Mouse (Mus musculus) midbrain, embryonic 12.5 days (tissue): ENCODE measurements around the gene Shf. TPM values are rescaled to one million over a fixed set of nuclear protein-coding genes. Genes with fewer than 3 reads are reported as not detected.

ENCODE experiments used
- ATAC-seq: fragments of 200-750 bp; cut with Nextera tagmentation; 2 replicates; pipeline ENCODE4 v1.8.0; 2017; ENCODE audit warnings: low read depth, moderate TSS enrichment, moderate library complexity; ENCODE audit not compliant: low FRiP score
- H3K27ac ChIP-seq: fragments of 300-500 bp; sonication (generic); replicated peaks from 2 replicates; pipeline ENCODE4 v1.5.1; 2016; ENCODE audit warnings: mild to moderate bottlenecking
- H3K27me3 ChIP-seq: fragments of 300-500 bp; sonication (generic); 2 replicates; pipeline ENCODE4 v1.6.1; 2016; ENCODE audit warnings: mild to moderate bottlenecking
- H3K36me3 ChIP-seq: fragments of 300-500 bp; sonication (generic); 2 replicates; pipeline ENCODE4 v1.6.1; 2016
- H3K4me1 ChIP-seq: fragments of 300-500 bp; sonication (generic); 2 replicates; pipeline ENCODE4 v1.6.1; 2016
- H3K4me2 ChIP-seq: fragments of 300-500 bp; sonication (generic); replicated peaks from 2 replicates; pipeline ENCODE4 v1.6.1; 2016; ENCODE audit warnings: mild to moderate bottlenecking, moderate library complexity
- H3K4me3 ChIP-seq: fragments of 300-500 bp; sonication (generic); 2 replicates; pipeline ENCODE4 v1.5.1; 2016; ENCODE audit warnings: mild to moderate bottlenecking
- H3K9ac ChIP-seq: fragments of 300-500 bp; sonication (generic); replicated peaks from 2 replicates; pipeline ENCODE4 v1.6.1; 2016; ENCODE audit warnings: mild to moderate bottlenecking, moderate library complexity
- H3K9me3 ChIP-seq: fragments of 300-500 bp; sonication (generic); 2 replicates; pipeline ENCODE4 v1.6.1; 2016; ENCODE audit warnings: mild to moderate bottlenecking
- WGBS: fragments of 180-500 bp; shearing (Covaris S2); methylation state at CpG from one replicate; pipeline ENCODE4 v1.1.7; 2016; 5-methylcytosine and 5-hydroxymethylcytosine counted together
- polyA plus RNA-seq: library from polyadenylated mRNA; unstranded; fragments of >200 nt; fragmentation: Nextera tagmentation; extraction: Ambion mirVana; gene quantifications from 2 replicates; pipeline ENCODE4 v1.2.1, GENCODE M21; 2016

Gene Shf
- polyA plus RNA-seq, 1 experiment from 2014 or later, result 9.2 TPM

DNA sequence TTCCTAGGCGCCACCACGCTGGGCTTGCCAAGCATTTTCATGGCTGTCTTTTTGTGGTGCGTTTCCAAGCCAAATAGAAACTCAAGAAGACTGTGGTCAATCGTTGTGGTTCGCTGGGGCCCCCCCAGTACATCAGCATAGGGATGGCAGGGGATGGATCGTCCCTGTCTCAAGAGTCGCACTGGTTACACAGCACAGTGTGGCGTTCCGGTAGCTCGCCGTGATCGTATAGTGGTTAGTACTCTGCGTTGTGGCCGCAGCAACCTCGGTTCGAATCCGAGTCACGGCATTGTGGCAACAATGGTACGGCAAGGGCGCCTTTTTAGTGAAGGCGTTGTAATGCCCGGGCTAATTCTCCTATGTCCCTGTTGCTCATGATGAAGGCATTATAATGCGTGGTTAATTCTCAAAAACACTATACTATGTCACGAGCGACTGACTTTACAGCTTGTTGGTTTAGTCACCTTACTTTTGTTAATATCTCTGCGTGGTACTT lies 8.8 kb upstream of the Shf start:
- Histone ChIP-seq H3K27ac (peak overlapping the region; percentile 90), H3K4me1 (peaks cover 7% of the 10 kb centered on the region; the same call in 1 of the 2 replicates), H3K9me3 (no peaks in the 10 kb centered on the region), H3K4me3 (peak overlapping the region; percentile 61), H3K36me3 (no peaks in the 10 kb centered on the region), H3K9ac (peak overlapping the region; percentile 65), H3K27me3 (no peaks in the 10 kb centered on the region), H3K4me2 (peak overlapping the region; percentile 45)
- WGBS, result 1% methylated on average over 26 of the region's 26 CpGs
- peak; percentile 81 for ATAC-seq

DNA sequence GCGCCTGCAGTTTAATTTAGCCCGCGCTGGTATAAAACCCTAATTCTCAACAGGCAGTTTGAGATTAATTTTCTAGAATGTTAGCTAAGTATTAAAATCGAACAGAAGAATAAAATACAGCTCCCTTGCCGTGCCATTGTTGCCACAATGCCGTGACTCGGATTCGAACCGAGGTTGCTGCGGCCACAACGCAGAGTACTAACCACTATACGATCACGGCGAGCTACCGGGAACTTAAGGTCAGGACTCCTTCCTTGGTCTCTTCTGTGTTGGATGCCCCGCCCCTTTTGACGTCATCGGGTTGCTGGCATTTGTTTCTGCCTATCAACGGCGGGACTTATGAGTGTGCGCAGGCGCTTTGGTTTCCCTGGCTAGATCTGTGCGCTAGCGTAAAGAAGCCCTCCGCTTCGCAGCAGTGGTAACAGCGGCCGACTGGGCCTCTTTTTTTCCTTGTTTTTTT lies 8.3 kb upstream of the Shf start:
- ATAC-seq, result peak; percentile 89
- Histone ChIP-seq H3K4me1 (peaks cover 7% of the 10 kb centered on the region; the same call in 1 of the 2 replicates), H3K9me3 (no peaks in the 10 kb centered on the region), H3K9ac (peak overlapping the region; percentile 65), H3K4me2 (peak overlapping the region; percentile 45), H3K36me3 (no peaks in the 10 kb centered on the region), H3K27ac (peak overlapping the region; percentile 90), H3K4me3 (peak overlapping the region; percentile 61), H3K27me3 (0 out of 2 replicates have a peak, but pooled peaks cover under 1% of the 10 kb centered on the region)
- under 1% methylated on average over 28 of the region's 28 CpGs for WGBS

DNA sequence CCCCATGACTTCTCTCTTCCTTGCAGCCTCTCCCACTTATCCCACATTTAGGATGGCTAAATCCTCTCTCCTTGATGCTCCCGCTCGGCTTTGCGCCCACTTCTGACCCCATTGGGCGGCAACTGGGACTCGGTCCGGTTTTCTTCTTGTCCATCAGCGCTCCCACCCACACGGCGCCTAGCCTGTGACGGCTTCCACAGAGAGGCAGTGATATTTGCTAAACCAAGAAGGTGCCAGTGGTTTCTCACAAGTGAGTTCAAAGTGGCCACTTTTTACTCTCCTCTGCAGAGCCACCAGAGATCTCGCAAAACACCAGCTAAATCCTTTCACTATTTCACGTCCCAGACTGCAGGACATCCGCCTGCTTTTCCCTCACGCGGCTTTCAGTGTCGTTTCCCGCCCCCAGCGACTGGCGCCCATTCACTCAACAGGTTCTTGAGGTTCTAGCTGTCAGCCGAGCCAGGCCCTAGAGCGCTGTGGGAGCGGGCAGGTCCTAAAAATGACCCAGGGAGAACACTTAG lies 7.1 kb upstream of the Shf start:
- H3K9ac ChIP-seq, result peak overlapping the region; percentile 69

DNA sequence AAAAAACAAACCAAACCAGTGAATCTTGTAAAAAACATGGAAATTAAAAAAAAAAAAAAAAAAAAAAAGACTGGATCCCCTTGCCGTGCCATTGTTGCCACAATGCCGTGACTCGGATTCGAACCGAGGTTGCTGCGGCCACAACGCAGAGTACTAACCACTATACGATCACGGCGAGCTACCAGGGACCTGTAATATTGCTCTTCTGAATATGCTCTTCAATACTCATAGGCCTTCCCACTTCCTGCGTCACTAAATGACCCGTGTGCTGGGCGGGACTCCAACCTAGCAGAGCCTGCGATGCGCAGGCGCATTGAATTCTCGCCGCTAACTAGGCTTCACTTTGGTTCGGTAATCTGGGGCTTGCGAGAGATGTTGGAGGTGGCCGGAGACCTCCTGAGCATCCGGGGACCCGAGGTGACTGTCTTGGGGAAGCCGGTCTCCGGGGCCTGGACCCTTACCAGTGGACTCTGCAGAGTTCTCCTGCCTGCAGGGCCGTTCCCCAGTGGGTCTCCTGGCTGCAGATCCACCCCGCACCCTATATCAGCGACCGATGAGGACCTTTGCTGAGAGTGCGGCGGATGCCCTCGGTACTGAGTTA lies 6.5 kb upstream of the Shf start:
- Histone ChIP-seq H3K4me1 (peaks cover 4% of the 10 kb centered on the region; the same call in 1 of the 2 replicates), H3K27me3 (peaks cover 14% of the 10 kb centered on the region), H3K4me3 (peak overlapping the region; percentile 61), H3K9ac (peak overlapping the region; percentile 69), H3K9me3 (no peaks in the 10 kb centered on the region), H3K4me2 (peak overlapping the region; percentile 74), H3K27ac (peak overlapping the region; percentile 88), H3K36me3 (no peaks in the 10 kb centered on the region)
- WGBS, result under 1% methylated on average over 32 of the region's 32 CpGs
- peak; percentile 84 for ATAC-seq

More for the DNA sequence above, 7.1 kb upstream of the Shf start:
- H3K27ac ChIP-seq, result peak overlapping the region; percentile 88
- H3K9me3 ChIP-seq, result no peaks in the 10 kb centered on the region
- H3K4me2 ChIP-seq, result peak overlapping the region; percentile 74
- peak overlapping the region; percentile 61 for H3K4me3 ChIP-seq
- H3K27me3 ChIP-seq, result peaks cover 8% of the 10 kb centered on the region; the same call in 1 of the 2 replicates
- under 1% methylated on average over 22 of the region's 22 CpGs for WGBS
- ATAC-seq, result 0 out of 2 replicates have a peak, but pooled peaks have one; percentile 2
- H3K36me3 ChIP-seq, result no peaks in the 10 kb centered on the region
- peaks cover 7% of the 10 kb centered on the region; the same call in 1 of the 2 replicates for H3K4me1 ChIP-seq

DNA sequence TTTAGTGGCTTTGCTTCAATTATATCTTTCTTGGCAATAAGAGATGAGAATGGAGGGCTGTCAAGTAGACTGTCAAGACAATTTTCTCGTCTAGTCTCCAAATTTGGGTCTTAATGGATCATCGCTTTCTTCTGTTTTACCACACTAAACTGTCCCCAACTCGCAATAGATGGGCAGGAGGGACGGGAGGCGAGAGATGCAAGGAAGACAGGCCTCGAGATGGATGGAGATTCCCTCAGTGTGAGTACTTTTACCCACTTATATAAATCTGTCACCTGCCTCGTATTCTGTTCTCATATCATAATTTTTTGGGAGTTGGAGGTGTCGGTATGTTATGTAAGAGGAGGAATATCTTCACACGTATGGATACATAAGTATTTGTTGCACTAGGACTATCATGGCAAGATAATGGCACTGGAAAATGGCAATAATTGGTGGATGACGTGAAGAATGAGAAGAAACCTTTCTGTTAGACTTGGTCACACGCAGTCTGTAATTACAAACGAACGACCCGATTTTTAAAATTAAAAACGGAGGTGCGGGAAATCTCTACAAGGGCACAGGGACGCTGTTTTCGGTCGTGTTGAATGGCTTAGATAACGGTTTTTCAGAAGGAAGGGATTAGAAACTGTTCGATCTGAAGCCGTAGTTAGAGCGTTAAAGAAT lies 5.8 kb upstream of the Shf start:
- H3K9ac ChIP-seq, result peak overlapping the region; percentile 41; the same call in 1 of the 2 replicates
- peak overlapping the region; percentile 44 for H3K4me2 ChIP-seq
- no peaks in the 10 kb centered on the region for H3K36me3 ChIP-seq
- H3K4me1 ChIP-seq, result peaks cover 8% of the 10 kb centered on the region; the same call in 1 of the 2 replicates
- ATAC-seq, result no peak
- H3K27me3 ChIP-seq, result peaks cover 20% of the 10 kb centered on the region
- WGBS, result 18% methylated on average over 23 of the region's 23 CpGs
- H3K27ac ChIP-seq, result no peak overlapping the region
- no peaks in the 10 kb centered on the region for H3K9me3 ChIP-seq
- H3K4me3 ChIP-seq, result peak overlapping the region; percentile 61

DNA sequence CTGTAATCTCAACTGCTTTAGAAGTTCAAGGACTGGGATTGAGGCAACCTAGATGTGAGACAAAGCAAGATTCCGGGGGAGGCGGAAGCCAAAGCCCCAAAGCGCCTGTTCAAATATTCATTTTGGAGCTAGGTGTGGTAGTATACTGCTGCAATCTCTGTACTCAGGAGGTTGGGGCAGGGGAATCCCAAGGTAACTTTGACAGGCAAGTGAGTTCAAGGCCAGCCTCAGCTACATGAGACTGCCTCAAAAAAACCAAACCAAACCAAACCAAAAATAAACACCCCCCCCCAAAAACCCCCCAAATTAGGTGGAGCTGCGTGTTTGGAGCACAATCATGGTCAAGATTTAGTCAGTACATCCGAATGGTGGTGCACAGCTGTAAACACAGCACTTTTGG lies 5.0 kb upstream of the Shf start:
- H3K9ac ChIP-seq, result no peak overlapping the region
- 83% methylated on average over 5 of the region's 5 CpGs for WGBS
- H3K27ac ChIP-seq, result no peak overlapping the region
- peaks cover 20% of the 10 kb centered on the region for H3K27me3 ChIP-seq
- no peak overlapping the region for H3K4me2 ChIP-seq
- H3K4me3 ChIP-seq, result no peak overlapping the region
- ATAC-seq, result no peak
- no peaks in the 10 kb centered on the region for H3K9me3 ChIP-seq
- no peaks in the 10 kb centered on the region for H3K36me3 ChIP-seq
- peaks cover 13% of the 10 kb centered on the region for H3K4me1 ChIP-seq

DNA sequence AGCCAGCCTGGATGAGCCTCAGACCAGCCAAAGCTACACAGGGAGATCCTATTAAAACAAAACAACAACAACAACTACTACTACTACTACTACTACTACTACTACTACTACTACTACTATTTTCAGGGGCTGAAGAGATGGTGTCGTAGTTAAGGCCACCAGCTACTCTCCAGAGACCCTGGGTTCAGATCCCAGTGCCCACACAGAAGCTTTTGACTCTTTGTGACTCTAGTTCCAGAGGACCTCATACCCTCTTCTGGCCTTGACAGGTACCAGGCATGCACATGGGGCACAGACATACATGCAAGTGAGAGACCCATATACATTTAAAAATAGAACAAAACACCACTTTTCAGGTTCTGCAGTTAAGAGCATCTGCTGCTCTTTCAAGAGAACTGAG lies 3.6 kb upstream of the Shf start:
- no peaks in the 10 kb centered on the region for H3K9me3 ChIP-seq
- peaks cover 20% of the 10 kb centered on the region for H3K4me1 ChIP-seq
- WGBS, result 78% methylated on average over 1 of the region's 1 CpGs
- no peak for ATAC-seq
- H3K9ac ChIP-seq, result no peak overlapping the region
- H3K4me3 ChIP-seq, result no peak overlapping the region
- H3K27me3 ChIP-seq, result peaks cover 20% of the 10 kb centered on the region
- no peak overlapping the region for H3K4me2 ChIP-seq
- no peaks in the 10 kb centered on the region for H3K36me3 ChIP-seq
- no peak overlapping the region for H3K27ac ChIP-seq

DNA sequence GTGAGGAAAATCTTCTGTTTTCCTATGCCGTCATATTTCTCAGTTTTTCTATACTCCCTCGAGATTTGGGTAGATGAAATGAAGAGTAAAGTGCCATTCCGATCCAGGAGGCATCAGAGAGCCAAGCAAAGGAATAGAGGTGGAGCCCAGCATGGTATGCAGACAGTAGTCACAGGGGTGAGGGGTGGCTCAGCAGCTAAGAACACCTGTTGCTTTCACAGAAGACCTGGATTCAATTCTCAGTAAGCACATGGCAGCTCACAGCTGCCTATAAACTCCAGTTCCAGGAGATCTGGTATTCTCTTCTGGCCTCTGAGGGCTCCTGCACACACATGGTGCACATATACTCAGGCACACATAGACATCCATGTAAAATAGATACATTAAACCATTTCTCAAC lies 3.1 kb upstream of the Shf start:
- no peak for ATAC-seq
- WGBS, result 72% methylated on average over 3 of the region's 3 CpGs
- no peak overlapping the region for H3K4me2 ChIP-seq

DNA sequence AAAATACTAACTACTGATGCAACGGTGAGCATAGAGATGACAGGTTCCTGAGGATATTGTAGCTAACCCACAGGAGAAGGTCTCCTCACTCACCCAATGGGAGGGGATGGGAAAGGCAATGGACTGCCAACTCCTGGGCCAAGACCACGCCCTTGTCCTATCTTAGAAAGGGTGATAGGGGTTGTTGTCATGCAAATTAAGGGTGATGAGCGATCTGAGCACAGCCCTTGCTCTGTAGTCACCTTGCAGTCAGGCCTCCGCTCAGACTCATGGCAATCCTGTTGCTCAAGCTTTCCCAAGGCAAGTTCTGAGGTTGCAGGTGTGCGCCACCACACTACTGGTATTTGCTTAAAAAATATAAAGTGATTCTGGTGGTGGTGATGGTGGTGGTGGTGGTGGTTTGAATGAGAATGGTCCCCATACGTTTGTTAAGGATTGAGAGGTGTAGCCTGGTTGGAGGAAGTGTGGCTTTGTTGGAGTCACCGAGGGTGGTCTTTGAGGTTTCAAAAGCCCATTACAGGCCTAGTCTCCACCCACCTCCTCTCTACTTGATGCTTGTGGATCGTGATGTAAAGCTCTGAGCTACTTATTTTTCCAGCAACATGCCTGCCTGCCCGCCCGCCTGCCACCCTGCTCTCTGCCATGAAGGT lies 1.3 kb upstream of the Shf start:
- Histone ChIP-seq H3K36me3 (no peaks in the 10 kb centered on the region), H3K9ac (no peak overlapping the region), H3K27me3 (peaks cover 20% of the 10 kb centered on the region), H3K4me1 (peaks cover 37% of the 10 kb centered on the region), H3K4me2 (0 out of 2 replicates have a peak overlapping the region, but pooled peaks have one; percentile 86), H3K27ac (no peak overlapping the region), H3K4me3 (no peak overlapping the region), H3K9me3 (no peaks in the 10 kb centered on the region)
- no peak for ATAC-seq
- 22% methylated on average over 10 of the region's 10 CpGs for WGBS

More for the DNA sequence above, 3.1 kb upstream of the Shf start:
- Histone ChIP-seq H3K4me3 (no peak overlapping the region), H3K36me3 (no peaks in the 10 kb centered on the region), H3K9me3 (no peaks in the 10 kb centered on the region), H3K9ac (no peak overlapping the region), H3K4me1 (peaks cover 25% of the 10 kb centered on the region), H3K27me3 (peaks cover 20% of the 10 kb centered on the region), H3K27ac (no peak overlapping the region)

DNA sequence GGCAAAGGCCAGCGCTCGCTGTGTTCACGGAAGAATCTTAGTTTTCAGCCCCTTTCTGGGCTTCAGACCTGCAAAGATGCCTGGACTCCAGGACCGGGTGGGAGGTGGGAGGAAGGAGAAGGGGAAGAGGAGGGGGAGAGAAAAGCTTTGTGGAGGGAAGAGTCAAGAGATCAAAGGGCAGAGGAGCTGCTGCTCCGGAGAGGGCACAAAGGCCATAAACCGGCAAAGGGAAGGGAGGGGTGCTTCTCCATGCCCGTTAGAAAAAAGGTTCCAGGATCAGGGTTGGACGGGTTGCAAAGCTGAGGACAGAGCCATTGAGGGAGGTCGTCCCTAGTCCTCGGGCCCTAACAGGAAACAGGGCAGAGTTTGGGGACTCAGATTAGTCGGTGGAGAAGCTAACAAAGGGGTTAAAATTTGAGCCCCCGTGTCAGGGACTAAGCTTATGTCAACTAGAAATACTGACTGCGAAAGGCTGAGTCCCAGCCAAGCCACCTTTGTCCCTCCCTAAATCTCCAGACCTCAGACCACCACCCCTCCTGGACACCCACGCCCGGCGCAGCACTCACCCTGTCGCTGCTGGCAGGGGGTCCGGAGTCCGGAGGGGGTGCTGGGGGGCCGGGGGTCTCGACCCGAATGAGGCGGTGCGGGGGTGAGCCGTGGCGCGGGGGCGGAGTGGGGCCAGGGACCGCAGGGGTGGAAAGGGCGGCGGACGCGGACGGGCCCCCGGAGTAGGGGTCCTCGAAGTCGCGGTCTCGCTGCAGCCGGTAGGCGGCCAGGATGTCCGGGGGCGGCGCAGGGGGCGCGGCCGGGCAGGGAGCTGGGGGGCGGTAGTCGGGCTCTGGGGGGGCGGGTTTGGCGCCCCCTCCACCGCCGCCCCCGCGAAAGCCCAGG lies 636 bp downstream of the Shf start:
- WGBS, result under 1% methylated on average over 36 of the region's 55 CpGs
- H3K27me3 ChIP-seq, result peaks cover 20% of the 10 kb centered on the region
- H3K4me2 ChIP-seq, result peak overlapping the region; percentile 86
- H3K9me3 ChIP-seq, result no peaks in the 10 kb centered on the region
- peaks cover 12% of the 10 kb centered on the region; the same call in 1 of the 2 replicates for H3K36me3 ChIP-seq
- peak overlapping the region; percentile 94 for H3K4me3 ChIP-seq
- H3K4me1 ChIP-seq, result peaks cover 40% of the 10 kb centered on the region
- peak; percentile 59 for ATAC-seq
- H3K9ac ChIP-seq, result peak overlapping the region; percentile 96
- H3K27ac ChIP-seq, result peak overlapping the region; percentile 70

DNA sequence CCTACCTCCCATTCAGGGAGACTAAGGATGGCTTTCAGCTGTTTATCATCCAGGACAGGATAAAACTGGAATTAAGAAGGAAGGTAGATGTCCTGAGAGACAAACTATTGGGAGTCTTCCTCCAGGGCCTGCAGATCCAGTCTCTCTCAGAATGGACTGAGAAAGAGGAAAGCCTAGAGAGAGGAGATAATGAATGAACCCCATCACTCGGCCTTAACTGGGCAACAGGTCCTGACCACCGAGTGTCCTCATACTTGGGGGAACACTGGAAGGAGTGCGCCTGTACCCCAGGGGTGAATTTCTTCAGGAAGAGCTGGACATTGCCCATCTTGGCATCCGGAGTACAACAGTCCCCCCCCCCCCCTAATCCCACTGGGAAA lies 1.3 kb downstream of the Shf start:
- Histone ChIP-seq H3K36me3 (peaks cover 17% of the 10 kb centered on the region; the same call in 1 of the 2 replicates), H3K9ac (peak overlapping the region; percentile 96), H3K4me2 (peak overlapping the region; percentile 86), H3K27me3 (peaks cover 20% of the 10 kb centered on the region), H3K4me3 (peak overlapping the region; percentile 94), H3K27ac (peak overlapping the region; percentile 70; the same call in 1 of the 2 replicates), H3K9me3 (no peaks in the 10 kb centered on the region), H3K4me1 (peaks cover 40% of the 10 kb centered on the region)
- WGBS, result 7% methylated on average over 4 of the region's 4 CpGs
- no peak for ATAC-seq
